Mouse (Mus musculus): ENCODE data around the gene Nme8.

Nme8 gene

DNA sequence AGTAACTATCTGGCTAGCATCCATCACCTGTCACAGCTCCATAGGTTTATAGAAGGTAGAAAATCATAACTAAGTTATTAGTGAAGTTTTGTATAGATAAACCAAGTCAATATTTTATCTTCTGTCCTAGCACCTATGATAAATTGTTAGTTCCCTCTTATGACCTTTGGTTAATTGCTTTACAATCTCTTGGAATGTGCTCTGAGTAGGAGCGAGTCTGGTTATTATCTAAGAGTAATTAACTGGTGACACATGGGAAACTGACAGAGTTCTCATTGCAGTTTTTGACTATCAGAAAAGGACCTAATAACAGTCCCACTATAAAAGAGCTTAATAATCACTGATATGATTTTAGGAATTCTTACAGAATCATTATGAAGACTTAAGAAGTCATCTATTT, 54.1 kb downstream of the Nme8 start:
- DNase-seq (ENCODE audit: low spot score in 2 of 2): no peak

DNA sequence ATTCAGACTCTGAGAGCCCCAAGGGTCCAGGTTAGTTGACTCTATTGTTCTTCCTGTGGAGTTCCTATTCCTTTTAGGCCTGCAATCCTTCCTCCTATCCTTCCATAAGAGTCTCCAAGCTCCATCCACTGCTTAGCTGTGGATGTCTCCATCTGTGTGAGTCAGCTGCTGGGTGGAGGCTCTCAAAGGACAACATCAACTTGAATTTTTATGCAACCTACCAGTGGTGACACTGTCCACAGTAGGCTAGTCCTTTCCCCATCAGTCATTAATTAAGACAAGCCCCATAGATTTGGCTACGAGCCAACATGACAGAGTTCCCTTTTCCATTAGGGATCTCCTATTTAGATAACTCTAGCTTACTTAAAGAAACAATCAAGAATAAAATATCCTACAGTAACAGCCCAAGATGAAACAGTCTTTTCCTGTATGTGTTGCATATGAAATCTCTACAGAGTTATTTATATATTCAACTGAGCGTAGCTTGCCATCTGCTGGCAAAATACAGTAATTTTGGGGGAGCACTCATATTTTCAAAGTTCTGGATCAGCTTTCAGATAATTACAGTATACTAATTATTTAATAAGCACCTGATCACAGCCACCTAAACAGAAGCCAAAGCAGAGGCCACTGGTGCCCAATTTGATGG, 57.3 kb downstream of the Nme8 start:
- peak in 1 of 2 experiments; percentile 19 for DNase-seq (ENCODE audit: low spot score in 2 of 2)

GRCm38 (mm10) chr13:19636131-19636530, 61.5 kb downstream of the Nme8 start:
- no peak for DNase-seq (ENCODE audit: low spot score in 2 of 2)

GRCm38 (mm10) chr13:19630768-19631709, 66.6 kb downstream of the Nme8 start:
- no peak for DNase-seq (ENCODE audit: low spot score in 2 of 2)

DNA sequence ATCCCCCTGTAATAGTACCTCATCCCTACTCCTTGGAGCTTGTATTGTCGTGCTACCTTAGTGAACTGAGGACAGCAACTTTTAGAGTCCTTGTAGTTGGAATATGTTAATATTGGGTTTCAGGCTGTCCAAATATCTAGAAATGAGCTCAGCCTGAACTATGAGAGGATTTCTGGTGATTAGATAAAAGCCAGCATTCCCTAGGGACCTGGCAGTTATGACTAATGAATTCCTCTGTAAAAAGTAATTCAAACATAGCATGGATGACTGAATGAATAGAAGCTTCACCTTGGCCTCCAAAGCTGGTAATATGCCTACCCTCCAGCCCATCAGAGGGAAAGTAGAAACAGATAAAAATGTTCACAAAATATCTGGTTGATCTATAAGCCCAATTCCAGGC, 71.1 kb downstream of the Nme8 start:
- DNase-seq (ENCODE audit: low spot score in 2 of 2): no peak

GRCm38 (mm10) chr13:19624632-19625320, 72.8 kb downstream of the Nme8 start:
- DNase-seq (ENCODE audit: low spot score in 2 of 2): no peak

DNA sequence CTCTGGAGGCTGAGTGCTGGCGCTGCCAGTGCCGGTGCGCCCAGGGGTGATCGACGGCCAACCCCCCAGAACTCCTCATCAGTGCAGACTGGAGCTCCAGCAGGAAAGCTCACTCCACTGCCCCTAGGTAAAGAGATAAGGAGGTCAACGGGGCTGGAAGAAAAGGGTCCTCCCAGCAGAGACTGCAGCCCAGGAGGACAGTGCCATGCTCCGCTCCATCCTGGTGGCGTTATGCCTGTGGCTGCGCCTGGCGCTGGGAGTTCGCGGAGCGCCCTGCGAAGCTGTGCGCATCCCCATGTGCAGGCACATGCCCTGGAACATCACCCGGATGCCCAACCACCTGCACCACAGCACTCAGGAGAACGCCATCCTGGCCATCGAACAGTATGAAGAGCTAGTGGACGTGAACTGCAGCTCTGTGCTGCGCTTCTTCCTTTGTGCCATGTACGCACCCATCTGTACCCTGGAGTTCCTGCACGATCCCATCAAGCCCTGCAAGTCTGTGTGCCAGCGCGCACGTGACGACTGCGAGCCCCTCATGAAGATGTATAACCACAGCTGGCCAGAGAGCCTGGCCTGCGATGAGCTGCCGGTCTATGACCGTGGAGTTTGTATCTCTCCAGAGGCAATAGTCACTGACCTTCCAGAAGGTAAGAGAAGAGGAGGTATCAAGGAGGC, 74.2 kb downstream of the Nme8 start:
- peak in 1 of 2 experiments; percentile 17 for DNase-seq (ENCODE audit: low spot score in 2 of 2)

- peak in 1 of 2 experiments; percentile 44 for DNase-seq (ENCODE audit: low spot score in 2 of 2)
Observed at GRCm38 (mm10) chr13:19622573-19623227, 74.9 kb downstream of the Nme8 start, which contains the start of gene Sfrp4. Sfrp4 (plus strand) TSS chr13:19623104.

DNA sequence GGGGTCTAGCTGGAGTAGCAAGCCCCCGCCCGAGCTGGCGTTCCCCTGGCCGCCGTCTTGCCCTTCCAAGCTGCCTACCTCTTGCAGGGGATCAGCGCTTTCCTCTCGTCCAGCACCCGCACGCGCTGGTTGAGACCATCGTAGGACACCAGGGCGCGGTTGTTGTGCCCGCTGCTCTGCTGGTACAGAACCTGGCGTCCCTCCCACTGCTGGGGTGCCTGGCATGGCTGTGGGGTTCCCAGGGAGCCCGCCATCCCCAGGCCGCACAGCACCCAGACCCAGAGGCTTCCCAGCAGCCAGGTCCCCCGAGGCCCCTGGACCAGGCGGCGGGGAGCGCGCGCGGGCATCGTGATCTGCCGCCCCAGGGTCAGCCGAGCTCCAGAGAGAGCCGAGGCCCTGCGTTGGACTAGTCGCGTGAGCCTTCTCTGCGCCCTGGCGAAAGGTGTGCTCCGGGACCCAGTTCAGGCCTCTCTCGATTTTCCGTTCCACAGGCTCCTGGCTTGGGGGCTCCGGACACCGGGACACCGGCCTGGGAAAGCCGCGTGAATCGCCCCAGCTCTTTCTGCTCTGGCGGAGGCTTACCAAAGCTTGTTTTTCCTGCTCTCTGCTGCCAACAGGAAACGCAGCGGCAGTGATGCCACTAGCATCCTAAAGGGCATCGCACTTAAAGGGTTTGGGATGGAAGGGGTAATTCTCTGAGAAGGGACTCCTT, 78.2 kb downstream of the Nme8 start, which contains the start of gene Epdr1:
Gene Epdr1, minus strand, starts transcription at position 712 of the 712 bp plus-strand sequence.
- peak in 1 of 2 experiments; percentile 72 for DNase-seq (ENCODE audit: low spot score in 2 of 2)

DNA sequence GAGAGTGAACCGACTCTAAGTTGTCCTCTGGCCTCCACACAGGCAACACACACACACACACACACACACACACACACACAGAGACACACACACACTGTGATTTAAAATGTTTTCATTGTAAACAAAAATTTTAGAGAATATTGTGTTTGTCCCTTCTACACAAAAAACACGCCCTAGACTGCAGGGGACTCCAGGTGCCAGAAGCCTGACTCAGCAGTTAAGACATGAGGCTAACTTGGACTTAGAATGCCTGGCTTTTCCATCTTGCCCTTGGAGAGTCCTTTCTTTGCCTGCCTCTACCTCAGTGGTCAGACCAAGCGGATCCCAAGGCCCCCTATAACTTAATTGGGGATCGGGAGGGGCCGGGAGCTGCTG, 78.8 kb downstream of the Nme8 start:
- peak in 1 of 2 experiments; percentile 12 for DNase-seq (ENCODE audit: low spot score in 2 of 2)

DNA sequence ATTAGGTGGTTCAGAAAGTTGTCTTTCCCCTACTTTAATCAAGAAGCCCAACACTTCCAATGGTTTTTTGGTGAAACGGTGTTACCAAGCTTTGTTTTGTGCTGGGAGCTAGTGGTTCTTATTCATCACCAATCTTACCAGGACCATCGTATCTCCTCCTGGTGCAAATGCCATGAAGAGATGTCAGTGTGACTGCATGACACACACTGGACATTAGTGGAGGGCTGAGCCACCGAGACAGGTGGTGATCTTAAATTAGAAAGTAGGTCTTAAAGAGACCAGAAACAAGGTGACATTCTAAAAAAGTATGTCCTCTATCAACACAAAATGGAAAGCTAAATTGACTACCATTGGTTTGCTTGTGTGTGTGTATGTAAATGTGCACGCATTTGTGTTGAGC, 79.5 kb downstream of the Nme8 start:
- no peak for DNase-seq (ENCODE audit: low spot score in 2 of 2)

GRCm38 (mm10) chr13:19614311-19614710, 83.3 kb downstream of the Nme8 start:
- no peak for DNase-seq (ENCODE audit: low spot score in 2 of 2)

GRCm38 (mm10) chr13:19613426-19613825, 84.2 kb downstream of the Nme8 start:
- DNase-seq (ENCODE audit: low spot score in 2 of 2): no peak

DNA sequence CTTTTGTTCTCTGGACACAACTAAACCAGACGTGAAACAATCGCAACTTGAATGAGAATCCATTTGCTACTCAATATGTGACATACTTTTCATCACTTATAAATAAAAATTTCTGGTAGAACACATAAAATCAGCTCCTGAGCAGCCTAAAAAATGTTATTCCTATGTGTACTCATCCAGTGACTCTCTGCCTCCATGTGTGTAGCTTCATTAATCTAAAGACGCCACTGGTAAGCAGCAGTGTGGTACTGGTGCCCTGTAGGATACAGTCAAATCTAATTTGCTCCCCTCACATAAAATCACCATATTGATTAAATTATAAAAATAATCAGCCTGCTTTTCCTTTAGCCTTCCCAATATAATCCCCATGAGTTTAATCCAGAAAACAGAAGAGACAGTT, 84.6 kb downstream of the Nme8 start:
- no peak for DNase-seq (ENCODE audit: low spot score in 2 of 2)

GRCm38 (mm10) chr13:19612348-19612747, 85.2 kb downstream of the Nme8 start:
- no peak for DNase-seq (ENCODE audit: low spot score in 2 of 2)

- DNase-seq (ENCODE audit: low spot score in 2 of 2): no peak
Observed at GRCm38 (mm10) chr13:19608120-19608519, 89.5 kb downstream of the Nme8 start.

DNA sequence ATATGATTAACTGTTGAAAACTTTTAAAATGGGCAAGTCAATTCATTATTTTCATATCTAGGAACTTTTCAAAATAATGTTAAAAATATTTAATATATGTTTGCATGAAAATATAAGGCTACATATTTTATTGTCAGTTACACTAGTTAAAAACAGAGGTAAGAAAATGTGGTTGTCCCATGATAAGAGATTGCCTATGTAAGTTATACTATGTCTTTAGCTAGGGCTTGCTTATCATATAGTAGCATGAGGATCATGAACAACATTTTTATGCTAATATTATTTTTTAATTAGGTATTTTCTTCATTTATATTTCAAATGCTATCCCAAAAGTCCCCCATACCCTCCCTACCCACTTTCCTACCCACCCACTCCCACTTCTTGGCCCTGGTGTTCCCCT, 92.7 kb downstream of the Nme8 start:
- DNase-seq (ENCODE audit: low spot score in 2 of 2): no peak

DNA sequence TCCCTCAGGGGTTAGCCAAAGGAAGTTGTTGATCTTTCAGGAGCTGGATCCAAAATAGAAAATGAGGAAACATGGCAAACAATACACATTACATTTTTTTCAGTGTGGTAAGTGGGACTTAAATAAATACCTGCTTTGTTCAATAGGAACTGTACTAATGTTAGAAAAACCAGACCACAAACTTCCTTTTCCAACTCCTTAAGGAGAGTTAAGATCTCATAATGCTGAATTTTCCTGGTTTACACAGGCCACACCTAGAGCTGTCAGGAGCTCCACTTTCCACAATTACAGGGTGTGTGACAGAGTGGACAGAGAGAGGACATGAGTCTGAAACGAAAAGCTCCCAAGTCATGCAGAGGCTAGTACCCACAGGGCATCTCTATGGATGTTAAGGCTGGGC, 93.9 kb downstream of the Nme8 start:
- DNase-seq (ENCODE audit: low spot score in 2 of 2): no peak

- DNase-seq (ENCODE audit: low spot score in 2 of 2): no peak
Observed at GRCm38 (mm10) chr13:19602531-19602930, 95.1 kb downstream of the Nme8 start.

DNA sequence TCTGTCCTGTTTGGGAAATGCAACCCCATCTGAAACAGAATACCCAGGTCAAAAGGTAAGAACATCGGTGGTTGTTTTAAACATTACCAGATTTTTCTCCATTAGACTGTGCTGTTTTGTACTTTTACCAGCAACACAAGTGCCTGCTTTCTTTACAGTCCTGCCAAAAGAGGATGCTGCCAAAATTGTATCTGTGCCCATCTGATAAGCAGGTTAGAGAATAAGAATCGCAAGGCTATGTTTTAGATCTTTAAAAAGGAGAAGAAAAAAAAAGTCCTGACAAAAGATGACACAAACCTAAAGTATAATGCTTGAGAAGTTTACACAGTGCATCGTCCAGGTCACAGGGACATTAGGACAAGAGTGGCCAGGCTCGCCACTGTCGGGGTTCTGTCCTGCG, 98.4 kb downstream of the Nme8 start:
- DNase-seq (ENCODE audit: low spot score in 2 of 2): no peak

GRCm38 (mm10) chr13:19595141-19595540, 102.5 kb downstream of the Nme8 start:
- no peak for DNase-seq (ENCODE audit: low spot score in 2 of 2)

Data from left cerebral cortex, adult 9 months (tissue).